Mouse (Mus musculus) spleen, embryonic (tissue): ENCODE data around the gene Mkrn1.
"Not testable (repeated sequence)": the region's sequence is repeated elsewhere in the genome, so short reads cannot be mapped to it uniquely, and the experiment has no call there.

ENCODE experiments used
- CTCF ChIA-PET: fragments of 350-600 bp; sonication (Branson Sonifier 250); formaldehyde crosslinking; loops from one replicate; lab custom pipeline; 2022; lab: Charles Lee

The Mkrn1 gene

GRCm38 (mm10) chr6:39419851-39420721 is at the start of gene Mkrn1:
Mkrn1 (minus strand) TSS chr6:39420462.
- CTCF ChIA-PET = no interaction called here

- CTCF ChIA-PET = no interaction called here
Observed at GRCm38 (mm10) chr6:39469427-39469826, 49.2 kb upstream of the Mkrn1 start.

GRCm38 (mm10) chr6:39462621-39463538 is 42.6 kb upstream of the Mkrn1 start:
- CTCF ChIA-PET = interaction anchor here (0.7 to 1.4 kb wide), 5 partner anchors 10 to 147 kb away, joined by 3 to 6 read pairs (median 3); no protein-coding TSS in a partner anchor

GRCm38 (mm10) chr6:39460040-39460439 is 39.8 kb upstream of the Mkrn1 start:
- CTCF ChIA-PET = no interaction called here

- CTCF ChIA-PET = interaction anchor here (0.6 kb wide), 1 partner anchor 29 kb away, joined by 6 read pairs; no protein-coding TSS in a partner anchor
Observed at GRCm38 (mm10) chr6:39455339-39456160, 35.3 kb upstream of the Mkrn1 start.

GRCm38 (mm10) chr6:39454616-39455015 is 34.4 kb upstream of the Mkrn1 start:
- CTCF ChIA-PET = no interaction called here

GRCm38 (mm10) chr6:39453564-39453963 is 33.3 kb upstream of the Mkrn1 start:
- CTCF ChIA-PET = interaction anchor here (0.6 to 2.0 kb wide), 3 partner anchors 9 to 758 kb away, joined by 3 to 14 read pairs (median 6); no protein-coding TSS in a partner anchor

GRCm38 (mm10) chr6:39451033-39451432 is 30.8 kb upstream of the Mkrn1 start:
- CTCF ChIA-PET = interaction anchor here (0.6 kb wide), 1 partner anchor 12 kb away, joined by 3 read pairs; no protein-coding TSS in a partner anchor

- CTCF ChIA-PET = no interaction called here
Observed at GRCm38 (mm10) chr6:39450580-39450979, 30.3 kb upstream of the Mkrn1 start.

GRCm38 (mm10) chr6:39447429-39448185 is 27.3 kb upstream of the Mkrn1 start:
- CTCF ChIA-PET = no interaction called here

- CTCF ChIA-PET = no interaction called here
Observed at GRCm38 (mm10) chr6:39445801-39446572, 25.7 kb upstream of the Mkrn1 start.

- CTCF ChIA-PET = interaction anchor here (0.6 kb wide), 1 partner anchor 376 kb away, joined by 5 read pairs; no protein-coding TSS in a partner anchor
Observed at GRCm38 (mm10) chr6:39442786-39443287, 22.6 kb upstream of the Mkrn1 start.

GRCm38 (mm10) chr6:39440207-39440606 is 19.9 kb upstream of the Mkrn1 start:
- CTCF ChIA-PET = no interaction called here

- CTCF ChIA-PET = not testable (repeated sequence)
Observed at GRCm38 (mm10) chr6:39437519-39437918, 17.3 kb upstream of the Mkrn1 start.

GRCm38 (mm10) chr6:39435875-39436274 is 15.6 kb upstream of the Mkrn1 start:
- CTCF ChIA-PET = no interaction called here

- CTCF ChIA-PET = no interaction called here
Observed at GRCm38 (mm10) chr6:39434886-39435492, 14.7 kb upstream of the Mkrn1 start.

- CTCF ChIA-PET = no interaction called here
Observed at GRCm38 (mm10) chr6:39434111-39434885, 14.0 kb upstream of the Mkrn1 start.

- CTCF ChIA-PET = no interaction called here
Observed at GRCm38 (mm10) chr6:39433701-39434100, 13.4 kb upstream of the Mkrn1 start.
